In genomic region chr2:4570186-4570861, GRCm38 (mm10) we compare ENCODE assay signal across 8 mouse cellular contexts.
DNase-seq lines count a peak whose midpoint lies in the region; ATAC-seq and TF ChIP-seq lines count a peak whose summit lies in the region.

No protein-coding gene starts in this region.

- H3K27ac ChIP-seq in hindbrain, postnatal 0 days: peak overlapping the region; percentile 48; the same call in 1 of the 2 replicates
- peak overlapping the region; percentile 73 for H3K27ac ChIP-seq in liver, embryonic 15.5 days (replicated peaks)

- no peak overlapping the region for H3K4me2 ChIP-seq in hindbrain, postnatal 0 days (ENCODE audit: low read depth, low read length)
- H3K4me2 ChIP-seq in liver, embryonic 15.5 days: peak overlapping the region; percentile 53

- no peaks in the 10 kb centered on the region for H3K27me3 ChIP-seq in hindbrain, postnatal 0 days (ENCODE audit: insufficient read depth, low read length)
- H3K27me3 ChIP-seq in liver, embryonic 15.5 days: no peaks in the 10 kb centered on the region

- no peak overlapping the region for H3K9ac ChIP-seq in hindbrain, postnatal 0 days (replicated peaks; ENCODE audit: low read length)
- peak overlapping the region; percentile 34 for H3K9ac ChIP-seq in liver, embryonic 15.5 days

- H3K36me3 ChIP-seq in hindbrain, postnatal 0 days (ENCODE audit: insufficient read depth, low read length): peaks cover 44% of the 10 kb centered on the region
- peaks cover 99% of the 10 kb centered on the region for H3K36me3 ChIP-seq in liver, embryonic 15.5 days (replicated peaks)

- no peak overlapping the region for H3K4me3 ChIP-seq in hindbrain, postnatal 0 days (ENCODE audit: low read length)
- peak overlapping the region; percentile 29; the same call in 1 of the 2 replicates for H3K4me3 ChIP-seq in liver, embryonic 15.5 days (replicated peaks)

- peak; percentile 71 for DNase-seq in 416B (ENCODE audit: low read depth)
- DNase-seq in c-Kit-positive CD71-positive TER-119-positive erythroid progenitor cells, embryonic 14.5 days (ENCODE audit: low spot score): peak; percentile 32
- DNase-seq in hindbrain, postnatal 0 days (ENCODE audit: low spot score): no peak
- no peak for DNase-seq in cerebellum, adult 11-12 months
- DNase-seq in right cerebral cortex, postnatal 10 days (ENCODE audit: low spot score in 2 of 2): no peak
- DNase-seq in layer of hippocampus, postnatal 36 days: no peak
- no peak for DNase-seq in cerebellum, postnatal 25 days

- WGBS in hindbrain, postnatal 0 days: 77% methylated on average over 10 of the region's 10 CpGs
- WGBS in liver, embryonic 15.5 days (ENCODE audit: insufficient replicate concordance): 21% methylated on average over 10 of the region's 10 CpGs

- ATAC-seq in hindbrain, postnatal 0 days: no peak
- peak; percentile 24; the same call in 1 of the 2 replicates for ATAC-seq in liver, embryonic 15.5 days (ENCODE audit: insufficient read depth)

- TF ChIP-seq CTCF in hindbrain, postnatal 0 days (IDR thresholded peaks at IDR 0.05; ENCODE audit: low read depth): no peak

- H3K9me3 ChIP-seq in hindbrain, postnatal 0 days (ENCODE audit: low read length): no peaks in the 10 kb centered on the region
- H3K9me3 ChIP-seq in liver, embryonic 15.5 days (replicated peaks): no peaks in the 10 kb centered on the region

- H3K4me1 ChIP-seq in hindbrain, postnatal 0 days (ENCODE audit: insufficient read depth, low read length): no peaks in the 10 kb centered on the region
- peaks cover 98% of the 10 kb centered on the region for H3K4me1 ChIP-seq in liver, embryonic 15.5 days (replicated peaks)

Comparison
In these comparisons a context has a peak if more than half of its experiments do, and no peak if none do; other contexts are left out.
1. DNase-seq: peak in 416B (single experiment) and c-Kit-positive CD71-positive TER-119-positive erythroid progenitor cells, embryonic 14.5 days (single experiment); none in hindbrain, postnatal 0 days (single experiment), cerebellum, adult 11-12 months (single experiment), right cerebral cortex, postnatal 10 days (0 of 2), layer of hippocampus, postnatal 36 days (0 of 2) and cerebellum, postnatal 25 days (0 of 2).